Mouse (Mus musculus): ENCODE measurements at regions not wholly inside any gene's neighbourhood (a gene's known extent, or its start where the extent isn't known, plus 50 kb on each side); places are given as distances from the start of the nearest gene placed in this dataset.
A peak's percentile ranks its signal among the peaks of the same experiment; 100 is the strongest.

DNA sequence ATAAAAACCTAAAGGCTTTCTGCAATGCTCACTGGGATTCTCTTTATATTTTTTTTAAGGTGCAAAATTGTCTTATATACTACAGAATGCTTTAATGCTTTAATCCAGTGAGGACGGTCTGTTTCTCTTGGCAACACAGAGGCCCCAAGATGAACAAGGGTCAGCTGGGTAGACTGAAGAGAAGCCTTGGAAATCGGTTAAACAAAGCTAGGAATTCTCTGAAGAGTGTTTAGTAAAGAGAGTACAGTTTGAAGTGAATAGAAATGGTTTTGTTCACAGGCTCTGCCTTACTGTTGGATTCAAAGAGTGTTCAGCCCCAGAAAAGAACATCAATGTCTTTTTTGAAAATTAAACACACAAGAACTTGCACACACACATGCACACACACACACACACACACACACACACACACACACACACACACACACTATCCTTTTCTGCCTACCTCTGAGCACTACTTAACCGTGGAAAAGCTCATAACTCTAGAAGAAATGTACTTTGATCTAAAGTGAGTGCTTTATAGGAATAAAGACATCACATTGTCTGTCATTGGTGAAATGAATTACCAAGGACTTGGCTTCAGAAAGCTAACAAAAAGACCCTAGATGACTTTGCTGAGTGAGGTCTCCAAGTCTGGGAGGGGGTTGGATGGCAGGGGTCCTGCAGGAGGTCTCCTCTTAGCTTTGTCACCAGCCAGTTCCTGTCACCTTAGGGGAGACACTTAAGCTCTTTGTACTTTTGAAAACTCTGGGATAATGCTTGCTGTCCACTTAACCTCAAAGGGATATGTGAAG is 201.5 kb downstream of the Cd47 start:
- no peak for ATAC-seq (replicated peaks; ENCODE audit: low FRiP score, low TSS enrichment, poor library complexity, severe bottlenecking)

DNA sequence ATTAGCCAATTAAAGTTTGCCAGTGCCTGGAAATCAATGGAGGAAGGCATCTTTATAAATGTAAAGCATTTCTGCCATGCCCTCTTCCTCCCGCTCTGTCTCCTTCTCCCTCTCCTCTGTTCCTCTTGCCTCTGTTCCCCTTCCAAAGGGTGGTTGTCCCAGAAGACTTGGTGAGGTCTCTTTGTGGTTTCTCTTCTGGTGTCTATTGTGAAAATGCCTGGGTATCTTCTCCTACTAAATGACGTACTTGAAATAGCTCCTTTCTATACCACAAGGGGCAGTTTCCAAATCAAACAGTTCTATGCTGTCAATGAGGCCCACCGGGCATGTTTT is 202.1 kb downstream of the Cd47 start:
- ATAC-seq (replicated peaks; ENCODE audit: low FRiP score, low TSS enrichment, poor library complexity, severe bottlenecking): no peak

DNA sequence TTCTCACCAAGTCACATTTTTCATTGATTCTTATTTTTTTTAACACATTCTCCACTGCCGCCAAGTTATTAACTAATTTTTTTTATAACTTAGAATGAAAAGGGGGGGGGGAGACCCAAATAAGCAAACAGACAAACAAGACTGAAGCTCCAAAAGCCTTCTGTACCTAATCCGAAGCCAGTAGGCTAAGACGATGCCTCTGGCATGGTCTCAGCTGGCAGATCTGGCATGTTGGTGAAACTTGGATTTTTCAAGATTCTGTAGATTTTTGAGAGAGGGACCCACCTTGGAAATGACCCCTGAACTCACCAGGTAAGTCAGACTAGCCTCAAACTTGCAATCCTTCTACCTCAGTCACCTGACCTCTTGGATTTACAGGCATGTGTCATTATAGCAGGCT is 208.7 kb downstream of the Cd47 start:
- no peak for ATAC-seq (replicated peaks; ENCODE audit: low FRiP score, low TSS enrichment, poor library complexity, severe bottlenecking)

DNA sequence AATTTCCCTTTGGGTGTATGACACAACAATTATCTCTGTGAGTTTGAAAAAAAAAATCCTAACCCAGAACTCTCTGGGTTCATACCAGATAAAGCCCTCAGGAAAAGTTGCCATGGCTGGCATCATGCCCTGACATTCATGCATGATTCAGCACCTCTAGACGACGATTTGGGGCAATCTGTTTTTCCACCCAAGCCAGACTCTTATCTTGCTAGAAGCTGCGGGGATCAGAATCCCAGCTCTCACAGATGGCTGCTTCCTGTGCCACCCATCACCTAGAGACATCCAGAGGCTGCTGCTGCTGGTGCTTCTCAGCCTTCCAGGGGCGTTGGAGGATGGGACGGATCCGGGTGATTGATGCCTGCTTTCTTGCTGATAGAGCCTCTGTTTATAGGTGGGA is 209.2 kb downstream of the Cd47 start:
- ATAC-seq (replicated peaks; ENCODE audit: low FRiP score, low TSS enrichment, poor library complexity, severe bottlenecking): peak; percentile 95

DNA sequence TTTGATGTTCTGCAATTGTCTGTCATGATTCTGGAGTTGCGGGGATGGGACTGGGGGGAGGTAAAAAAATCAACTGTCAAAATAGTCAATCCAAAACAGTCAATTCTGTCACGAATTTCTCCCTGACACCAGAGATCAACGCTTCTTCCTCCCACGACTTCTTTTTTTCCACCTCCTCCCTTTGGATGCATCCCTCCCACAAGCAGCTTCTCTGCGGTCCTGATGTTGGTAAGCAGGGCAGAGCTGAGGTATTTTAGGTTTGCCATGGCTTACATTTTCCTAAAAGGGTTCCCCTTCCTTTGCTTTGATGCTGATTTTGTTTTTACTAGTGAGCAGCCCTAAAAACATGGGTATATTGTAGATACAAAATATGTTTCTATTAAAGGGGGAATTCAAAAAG is 209.7 kb downstream of the Cd47 start:
- ATAC-seq (replicated peaks; ENCODE audit: low FRiP score, low TSS enrichment, poor library complexity, severe bottlenecking): no peak

DNA sequence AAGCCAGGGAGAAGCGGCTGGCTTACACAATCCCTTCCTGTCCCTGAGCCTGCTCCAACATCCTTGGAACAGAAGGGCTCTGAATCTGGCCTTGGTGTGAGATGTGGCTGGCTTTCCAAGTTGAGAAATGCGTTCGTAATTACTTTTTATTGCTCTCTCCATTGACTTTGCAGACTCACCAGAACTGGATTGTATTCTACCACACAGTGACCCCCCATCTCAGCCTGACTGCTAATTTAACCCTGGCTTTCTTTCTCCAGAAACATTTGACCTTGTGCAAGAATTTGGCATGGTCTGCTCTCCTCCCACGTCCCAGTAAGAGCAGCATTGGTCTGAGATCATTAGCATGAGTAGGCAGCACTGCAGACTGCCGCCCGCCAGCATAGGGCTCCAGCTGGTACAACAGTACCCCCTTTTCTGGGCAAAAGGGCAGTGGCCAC is 210.2 kb downstream of the Cd47 start:
- ATAC-seq (replicated peaks; ENCODE audit: low FRiP score, low TSS enrichment, poor library complexity, severe bottlenecking): no peak

DNA sequence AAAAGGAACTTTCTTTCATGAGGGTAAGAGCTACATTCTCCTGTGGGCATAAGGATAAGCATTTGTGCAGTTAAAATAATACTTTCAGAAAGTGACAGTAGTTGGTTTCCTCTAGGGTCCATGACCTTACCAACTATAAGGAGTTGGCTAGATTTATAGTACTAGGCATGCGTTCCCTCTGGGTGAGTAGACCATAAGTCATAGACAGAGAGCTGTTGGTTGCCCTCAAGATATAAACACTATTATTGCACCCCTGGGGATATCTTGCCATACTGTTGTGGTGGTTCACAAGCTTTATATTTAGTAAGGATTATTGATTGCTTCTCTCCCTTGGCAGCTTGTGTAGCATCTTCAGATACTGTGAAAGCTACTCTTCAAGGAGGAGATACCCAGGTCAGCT is 223.6 kb downstream of the Cd47 start:
- no peak for ATAC-seq (replicated peaks; ENCODE audit: low FRiP score, low TSS enrichment, poor library complexity, severe bottlenecking)

DNA sequence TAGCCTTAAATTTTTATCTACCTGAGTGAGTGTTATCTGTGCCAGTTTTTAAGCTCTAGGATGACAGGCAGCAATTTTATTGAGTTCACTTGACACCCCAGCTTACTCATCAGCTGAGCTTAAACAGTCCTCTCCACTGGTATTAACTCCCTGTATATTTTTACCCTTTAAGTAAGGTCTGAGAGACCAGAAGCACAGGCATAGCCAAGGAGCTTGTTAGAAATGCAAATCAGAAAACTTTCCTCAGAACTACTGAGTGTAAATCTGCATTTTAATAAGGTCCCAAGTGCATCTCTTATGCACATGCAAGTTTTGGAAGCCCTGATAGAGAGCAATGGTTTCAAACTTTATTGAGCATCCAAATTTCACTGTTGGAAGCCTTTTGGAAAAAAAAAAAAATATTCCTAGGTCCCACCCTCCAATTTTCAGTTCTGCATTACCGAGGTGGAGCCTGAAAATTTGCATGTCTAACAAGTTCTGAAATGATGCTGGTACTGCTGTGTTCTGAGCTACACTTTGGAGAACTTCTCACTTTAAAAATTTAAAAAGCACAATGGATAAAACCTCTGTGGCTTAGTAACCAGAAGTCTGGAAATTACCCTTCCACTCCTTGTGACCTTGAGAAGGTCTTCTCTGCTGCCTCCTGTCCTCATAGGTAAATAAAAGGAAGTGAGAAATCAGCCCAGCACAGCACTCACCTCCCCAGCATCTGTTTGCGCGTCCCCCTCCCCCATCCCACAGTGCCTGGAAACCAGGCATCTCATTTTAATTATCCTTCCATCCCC is 226.0 kb downstream of the Cd47 start:
- ATAC-seq (replicated peaks; ENCODE audit: low FRiP score, low TSS enrichment, poor library complexity, severe bottlenecking): no peak

DNA sequence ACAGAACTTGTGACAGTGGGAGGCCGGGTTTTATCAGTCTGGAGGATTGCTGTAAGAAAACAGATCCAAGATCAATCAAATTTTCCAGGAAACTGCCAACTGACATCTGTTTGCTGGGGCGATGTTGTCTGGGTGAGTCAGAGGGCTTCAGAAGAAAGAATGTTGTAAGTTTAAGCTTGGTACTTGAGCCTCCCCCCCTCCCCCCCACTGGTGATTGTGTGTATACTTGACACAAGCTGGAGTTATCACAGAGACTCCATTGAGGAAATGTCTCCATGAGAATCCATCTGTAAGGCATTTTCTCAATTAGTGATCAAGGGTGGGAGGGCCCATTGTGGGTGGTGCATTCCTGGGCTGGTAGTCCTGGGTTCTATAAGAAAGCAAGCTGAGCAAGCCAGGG is 226.9 kb downstream of the Cd47 start:
- ATAC-seq (replicated peaks; ENCODE audit: low FRiP score, low TSS enrichment, poor library complexity, severe bottlenecking): no peak

DNA sequence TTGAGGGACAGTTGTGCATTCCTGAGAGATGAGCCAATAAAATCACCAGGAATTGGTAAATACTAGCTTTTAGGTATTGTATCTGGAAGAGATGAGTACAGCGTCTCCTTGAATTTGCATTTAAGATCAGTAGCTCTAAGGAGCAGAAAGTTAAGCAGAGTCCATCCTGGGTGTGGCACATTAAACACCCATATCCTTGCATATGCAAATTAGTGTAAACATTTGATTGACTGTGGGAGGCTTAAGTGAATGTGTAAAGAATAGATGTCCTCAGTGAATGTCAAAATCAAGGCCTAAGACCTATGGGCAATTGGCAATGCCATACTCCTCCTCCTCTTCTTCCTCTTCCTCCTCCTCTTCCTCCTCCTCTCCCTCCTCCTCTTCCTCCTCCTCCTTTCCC is 229.4 kb downstream of the Cd47 start:
- no peak for ATAC-seq (replicated peaks; ENCODE audit: low FRiP score, low TSS enrichment, poor library complexity, severe bottlenecking)

DNA sequence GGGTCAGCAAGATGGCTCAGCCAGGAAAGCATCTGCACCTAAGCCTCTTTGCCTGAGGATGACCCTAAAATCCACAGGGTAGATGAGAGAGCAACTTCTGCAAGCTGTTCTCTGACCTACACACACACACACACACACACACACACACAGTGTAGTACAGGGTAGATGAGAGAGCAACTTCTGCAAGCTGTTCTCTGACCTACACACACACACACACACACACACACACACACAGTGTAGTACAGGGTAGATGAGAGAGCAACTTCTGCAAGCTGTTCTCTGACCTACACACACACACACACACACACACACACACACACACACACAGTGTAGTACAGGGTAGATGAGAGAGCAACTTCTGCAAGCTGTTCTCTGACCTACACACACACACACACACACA is 230.0 kb downstream of the Cd47 start:
- peak; percentile 81 for ATAC-seq (replicated peaks; ENCODE audit: low FRiP score, low TSS enrichment, poor library complexity, severe bottlenecking)

DNA sequence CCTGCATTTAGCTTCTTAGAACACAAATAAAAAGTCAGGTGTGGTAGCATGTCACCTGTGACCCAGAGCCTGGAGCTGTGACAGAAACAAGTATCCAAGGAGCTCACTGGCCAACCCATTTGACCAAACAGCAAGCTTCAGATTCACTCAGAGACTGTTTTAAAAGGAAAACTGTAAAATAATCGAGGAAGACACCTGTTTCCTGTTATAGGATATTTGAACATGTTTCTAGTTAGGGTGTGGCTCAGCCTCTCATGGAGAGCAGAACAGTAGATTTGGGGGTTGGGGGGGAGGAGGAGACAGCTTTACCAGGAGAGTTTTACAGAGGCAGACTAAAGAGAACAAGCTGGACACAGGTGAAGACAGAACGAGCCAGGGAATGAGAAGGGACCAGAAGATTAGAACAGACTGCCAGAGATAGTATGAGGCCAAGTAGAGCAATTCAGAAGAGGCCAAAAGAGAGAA is 230.6 kb downstream of the Cd47 start:
- ATAC-seq (replicated peaks; ENCODE audit: low FRiP score, low TSS enrichment, poor library complexity, severe bottlenecking): peak; percentile 39

DNA sequence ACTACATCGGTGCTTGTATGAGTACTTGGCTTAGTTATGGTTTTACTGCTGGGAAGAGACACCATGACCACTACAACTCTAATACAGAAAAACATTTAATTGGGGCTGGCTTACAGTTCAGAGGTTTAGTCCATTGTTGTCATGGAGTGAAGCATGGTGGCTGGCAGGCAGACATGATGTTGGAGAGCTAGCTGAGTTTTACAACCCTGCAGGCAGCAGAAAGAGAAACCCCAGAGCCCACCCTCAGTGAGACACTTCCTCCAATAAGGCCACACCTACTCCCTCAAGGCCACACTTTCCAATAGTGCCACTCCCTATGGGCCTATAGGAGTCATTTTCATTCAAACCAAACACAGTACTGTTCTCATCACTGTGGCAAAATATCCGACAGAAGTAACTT is 232.5 kb downstream of the Cd47 start:
- no peak for ATAC-seq (replicated peaks; ENCODE audit: low FRiP score, low TSS enrichment, poor library complexity, severe bottlenecking)

DNA sequence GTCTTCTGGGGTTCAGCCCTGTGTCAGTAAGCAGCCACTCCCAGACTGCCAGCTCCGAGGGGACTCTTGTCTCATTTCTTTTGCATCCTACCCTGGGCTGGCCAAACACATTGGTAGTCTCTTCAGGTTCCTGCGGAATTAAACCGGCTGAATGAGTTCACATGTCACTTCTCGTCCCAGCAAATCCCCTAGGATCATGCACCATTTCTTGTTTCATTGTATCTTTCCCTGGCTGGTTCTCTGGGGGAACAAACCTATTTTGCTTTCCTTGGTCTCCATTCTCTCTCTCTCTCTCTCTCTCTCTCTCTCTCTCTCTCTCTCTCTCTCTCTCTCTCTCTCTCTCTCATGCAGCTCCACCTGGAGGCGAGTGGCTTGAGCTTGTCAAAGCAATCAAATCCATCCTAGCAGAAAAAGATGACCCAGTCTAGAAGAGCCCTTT is 236.0 kb downstream of the Cd47 start:
- no peak for ATAC-seq (replicated peaks; ENCODE audit: low FRiP score, low TSS enrichment, poor library complexity, severe bottlenecking)

DNA sequence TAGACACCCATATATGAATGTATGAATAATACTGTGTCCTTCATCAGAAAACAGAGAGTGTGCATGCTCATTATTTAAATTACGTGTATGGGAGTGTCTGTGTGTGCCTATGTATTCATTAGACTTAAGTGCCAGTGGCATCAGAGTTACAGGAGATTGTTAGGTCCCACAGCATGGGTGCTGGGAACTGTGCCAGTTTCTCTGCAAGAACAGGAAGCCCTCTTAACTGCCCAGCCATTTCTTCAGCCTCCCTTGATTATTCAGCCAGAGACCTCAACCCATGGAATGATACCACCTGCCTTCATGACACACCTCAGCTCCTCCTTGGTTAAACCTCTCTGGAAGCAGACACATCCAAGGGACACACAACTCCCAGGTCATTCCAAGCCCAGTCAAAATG is 243.8 kb downstream of the Cd47 start:
- 0 out of 2 replicates have a peak, but pooled peaks have one; percentile 27 for ATAC-seq (replicated peaks; ENCODE audit: low FRiP score, low TSS enrichment, poor library complexity, severe bottlenecking)

DNA sequence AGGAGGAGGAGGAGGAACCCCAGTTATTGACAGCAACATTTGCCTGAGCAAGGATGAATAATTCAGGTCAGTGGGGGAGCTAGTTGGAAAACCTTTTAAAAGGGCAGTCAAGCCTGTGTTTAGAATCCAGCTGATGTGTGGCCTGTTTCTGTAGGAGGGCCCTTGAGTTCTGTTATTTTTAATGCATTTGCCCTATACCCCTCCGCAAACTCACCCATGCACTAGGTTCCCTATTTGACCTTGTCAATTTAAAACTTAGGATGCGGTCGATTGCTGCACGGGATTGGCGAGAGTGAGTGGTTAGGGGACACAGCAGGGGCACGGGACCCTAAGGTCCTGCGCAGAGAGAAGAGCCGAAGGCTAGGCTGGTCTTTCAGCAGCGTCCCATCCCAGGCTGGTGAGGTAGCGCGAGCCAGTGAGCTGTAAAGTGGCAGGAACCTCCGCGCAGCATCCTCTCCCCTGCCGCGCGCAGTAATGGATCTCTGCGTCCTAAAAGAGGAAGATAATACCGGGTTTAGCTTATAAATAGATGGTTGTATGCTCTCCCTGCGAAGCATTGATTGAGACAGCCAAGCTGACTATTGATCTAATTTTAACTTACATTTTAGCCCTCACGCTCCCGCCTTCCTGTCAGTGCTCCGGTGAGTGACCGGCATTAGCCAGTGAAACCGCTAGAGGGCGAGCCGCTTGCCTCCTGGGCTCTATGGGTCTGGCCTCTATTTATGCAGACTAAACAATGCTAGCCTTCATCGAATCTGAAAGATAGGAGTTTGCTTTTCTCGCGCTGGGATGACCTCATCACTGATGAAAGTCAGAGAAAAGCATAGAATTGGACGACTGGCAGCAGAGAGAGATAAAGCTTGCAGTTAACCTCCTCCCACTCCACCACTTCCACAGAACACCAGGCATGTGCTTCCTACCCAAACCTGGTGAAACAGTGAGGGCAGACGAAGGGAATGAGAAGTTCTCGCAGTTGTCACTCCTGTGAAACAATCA is 245.5 kb downstream of the Cd47 start:
- peak; percentile 98 for ATAC-seq (replicated peaks; ENCODE audit: low FRiP score, low TSS enrichment, poor library complexity, severe bottlenecking)

DNA sequence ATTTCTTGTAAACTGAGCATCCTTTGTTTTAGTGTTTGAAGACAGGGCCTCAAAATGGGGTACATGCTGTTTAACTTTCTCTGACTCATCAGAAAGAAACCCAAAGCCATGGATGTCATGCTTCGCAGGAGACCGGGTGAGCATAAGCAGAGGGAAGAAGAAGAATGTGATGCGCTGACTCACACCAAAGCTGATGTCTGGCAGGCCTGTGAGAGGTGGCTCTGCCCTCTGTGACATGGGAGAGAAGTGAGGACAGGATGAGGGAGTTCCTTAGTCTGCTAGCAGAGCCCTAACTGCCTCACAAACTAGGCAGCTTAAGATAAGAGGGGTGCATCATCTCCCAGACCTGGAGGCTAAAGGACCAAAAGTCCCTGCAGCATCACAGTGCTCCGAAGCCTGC is 263.2 kb downstream of the Cd47 start:
- ATAC-seq (replicated peaks; ENCODE audit: low FRiP score, low TSS enrichment, poor library complexity, severe bottlenecking): 0 out of 2 replicates have a peak, but pooled peaks have one; percentile 37

DNA sequence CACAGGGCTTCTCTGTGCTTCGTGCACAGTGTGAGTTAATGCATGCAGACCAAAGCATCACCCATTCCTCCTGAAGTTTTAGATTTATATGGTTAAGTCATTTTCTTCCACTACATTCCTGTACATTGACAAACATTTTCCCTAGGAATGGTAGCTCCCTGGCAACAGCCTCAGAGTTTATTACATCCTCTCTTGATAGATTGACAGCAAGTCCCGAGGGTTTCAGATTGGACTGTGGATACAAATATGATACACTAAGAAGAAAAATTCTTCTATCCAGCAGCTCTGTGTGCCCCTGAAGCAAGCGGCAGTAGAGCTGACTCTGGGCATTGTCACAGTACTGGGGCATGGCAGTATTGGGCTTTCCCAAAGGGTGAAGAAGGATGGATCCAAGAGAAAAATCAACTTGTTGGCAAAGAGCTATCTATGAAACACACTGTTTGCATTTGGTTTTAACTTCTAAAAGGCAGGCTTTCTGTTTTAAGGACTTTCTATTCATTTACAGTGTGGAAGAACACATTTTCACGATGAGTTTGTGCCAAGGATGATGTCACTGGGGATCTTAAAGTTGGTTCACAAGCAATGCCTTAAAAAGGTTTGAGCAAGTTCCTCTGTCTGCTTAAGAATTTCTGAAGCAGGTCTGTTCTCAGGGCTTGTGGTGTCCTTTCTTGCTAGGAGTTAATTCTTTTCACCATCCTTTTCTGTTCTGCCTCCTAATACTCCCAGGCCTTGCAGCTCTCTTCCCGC is 265.2 kb downstream of the Cd47 start:
- ATAC-seq (replicated peaks; ENCODE audit: low FRiP score, low TSS enrichment, poor library complexity, severe bottlenecking): no peak

DNA sequence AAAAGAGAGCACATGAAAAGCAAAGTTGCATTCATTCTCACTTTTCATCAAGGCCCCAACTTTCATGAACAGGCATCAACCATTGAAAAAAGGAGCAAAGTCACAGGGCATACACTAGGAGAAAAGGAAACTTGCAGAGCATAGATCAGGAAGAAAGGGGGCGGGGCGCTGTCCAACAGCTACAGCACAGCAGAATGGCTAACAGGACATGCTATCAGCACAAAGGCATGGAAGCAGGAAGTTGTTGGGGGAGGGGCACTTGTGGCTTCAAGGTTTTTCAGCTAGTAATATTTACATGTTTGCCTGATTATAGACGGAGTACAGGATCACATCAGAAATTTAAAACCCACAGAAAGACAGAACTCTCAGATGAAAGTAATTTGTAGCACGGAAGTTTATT is 268.7 kb downstream of the Cd47 start:
- peak; percentile 89 for ATAC-seq (replicated peaks; ENCODE audit: low FRiP score, low TSS enrichment, poor library complexity, severe bottlenecking)
